Mouse (Mus musculus): Measurements from ENCODE around the gene Arpc1b. TPM values are rescaled to one million over a fixed set of nuclear protein-coding genes. Genes with fewer than 3 reads are reported as not detected.

Gene Arpc1b
- 399 TPM for total RNA-seq (2023)

DNA sequence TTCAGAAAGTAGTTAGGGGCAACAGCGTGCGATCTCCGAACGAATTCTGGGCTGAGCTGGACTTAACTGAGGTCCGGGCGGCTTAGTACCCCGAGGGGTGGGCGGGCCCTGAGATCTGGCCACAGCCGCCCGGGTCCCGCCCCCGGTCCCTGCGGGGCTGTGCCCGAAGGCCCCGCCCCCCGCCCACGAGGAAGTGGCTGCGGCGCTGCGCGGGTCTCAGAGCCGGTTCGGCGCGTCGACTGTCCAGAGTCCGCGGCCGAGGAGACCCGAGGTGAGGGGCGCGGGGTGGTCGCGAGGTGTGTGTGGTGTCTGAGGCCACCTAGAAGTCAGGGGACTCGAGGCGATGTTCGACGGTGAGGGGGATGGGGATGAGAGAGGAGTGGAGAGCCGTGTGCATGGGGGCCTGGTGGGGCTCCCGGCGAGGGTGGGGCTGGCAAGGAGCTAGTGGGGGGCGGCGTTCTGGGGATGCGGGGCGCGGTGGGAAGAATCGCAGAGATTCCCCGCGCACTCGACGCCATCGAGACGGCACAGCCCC is at the start of gene Arpc1b:
Gene Arpc1b (plus strand): TSS at position 145 of the 535 bp plus-strand sequence.

GRCm38 (mm10) chr5:145083632-145084451 is 30.2 kb upstream of the Arpc1b start, which contains the start of the genes Arpc1a and Kpna7:
Arpc1a (plus strand) TSS chr5:145083830.
Kpna7 (minus strand) TSS chr5:145084030.

DNA sequence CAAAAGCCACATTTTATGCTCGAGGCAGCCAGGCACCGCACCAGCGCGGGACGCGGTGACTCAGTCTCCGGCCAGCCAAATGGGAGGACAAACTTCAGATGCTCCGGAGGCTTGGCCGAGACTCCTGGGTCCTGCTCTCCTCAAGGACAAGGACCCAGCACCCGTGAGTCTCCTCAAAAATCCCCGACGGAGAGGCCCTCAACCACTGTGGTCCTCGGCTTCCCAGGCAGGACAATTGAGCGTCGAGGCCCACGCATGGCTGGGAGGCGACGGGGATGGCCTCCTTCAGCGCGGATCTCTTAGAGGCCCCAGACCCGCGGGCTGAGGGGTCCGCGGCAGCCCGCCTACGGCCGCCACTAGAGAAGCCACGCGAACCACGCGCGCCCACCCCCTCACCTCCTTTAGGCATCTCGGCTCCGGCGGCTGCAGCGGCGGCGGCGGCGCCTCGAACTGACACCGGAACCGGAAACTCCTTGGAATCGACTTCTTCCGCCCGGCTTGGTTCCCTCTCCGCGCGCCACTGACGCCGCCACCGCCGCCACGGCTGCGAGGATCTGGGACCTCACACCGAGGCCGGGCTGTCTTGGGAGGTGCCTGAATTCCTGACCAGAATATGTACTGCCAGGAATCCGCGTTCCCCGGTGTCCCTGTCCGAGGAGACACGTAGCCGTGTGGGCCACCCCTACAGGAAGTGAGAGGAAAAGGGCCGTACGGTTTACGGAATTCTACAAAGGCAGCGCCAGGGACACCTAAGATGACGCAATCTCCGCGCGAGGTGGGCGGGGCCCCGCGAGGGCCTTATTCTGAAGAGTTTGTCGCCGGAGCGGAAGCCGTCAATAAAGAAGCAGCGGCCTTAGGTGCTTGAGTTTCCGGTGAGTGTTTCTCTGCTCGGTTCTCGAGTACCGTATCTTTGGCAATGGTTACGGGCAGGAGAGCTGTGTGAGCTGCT is 25.8 kb downstream of the Arpc1b start, which contains the start of the genes Pdap1 and Bud31:
Gene Pdap1 (minus strand): TSS at position 668 of the 949 bp plus-strand sequence.
Gene Bud31 (plus strand): TSS at position 792 of the 949 bp plus-strand sequence.

GRCm38 (mm10) chr5:145166536-145167305 is 52.7 kb downstream of the Arpc1b start, which contains the start of the genes Ptcd1 and Cpsf4:
Ptcd1 (minus strand) TSS chr5:145167108.
Cpsf4 (plus strand) TSS chr5:145167213.

Other genes with a start within 250 kb of the Arpc1b start
- gene Smurf1, start 148.4 kb upstream of the Arpc1b start, total RNA-seq (2023) = 68.8 TPM
- not detected for gene Gm4871, start 81.5 kb upstream of the Arpc1b start, total RNA-seq (2023)
- gene 1700018F24Rik, start 71.2 kb upstream of the Arpc1b start, total RNA-seq (2023) = not detected
- 87.5 TPM for gene Arpc1a, start 30.4 kb upstream of the Arpc1b start, total RNA-seq (2023)
- not detected for gene Kpna7, start 30.2 kb upstream of the Arpc1b start, total RNA-seq (2023)
- 46.4 TPM for gene Pdap1, start 26.0 kb downstream of the Arpc1b start, total RNA-seq (2023)
- 223 TPM for gene Bud31, start 26.1 kb downstream of the Arpc1b start, total RNA-seq (2023)
- gene Ptcd1, start 52.9 kb downstream of the Arpc1b start, total RNA-seq (2023) = 22.8 TPM
- 38.1 TPM for gene Cpsf4, start 53.0 kb downstream of the Arpc1b start, total RNA-seq (2023)
- gene Atp5j2, start 77.8 kb downstream of the Arpc1b start, total RNA-seq (2023) = 152 TPM
- gene Zkscan14, start 87.7 kb downstream of the Arpc1b start, total RNA-seq (2023) = 38.8 TPM
- gene Zkscan5, start 90.3 kb downstream of the Arpc1b start, total RNA-seq (2023) = 7.7 TPM
- 74.7 TPM for gene Zfp655, start 117.5 kb downstream of the Arpc1b start, total RNA-seq (2023)
- 36.0 TPM for gene Zscan25, start 166.3 kb downstream of the Arpc1b start, total RNA-seq (2023)
- gene Cyp3a57, start 231.1 kb downstream of the Arpc1b start, total RNA-seq (2023) = not detected